Comparison of ENCODE assay signal across 10 mouse cellular contexts in the genomic region with DNA sequence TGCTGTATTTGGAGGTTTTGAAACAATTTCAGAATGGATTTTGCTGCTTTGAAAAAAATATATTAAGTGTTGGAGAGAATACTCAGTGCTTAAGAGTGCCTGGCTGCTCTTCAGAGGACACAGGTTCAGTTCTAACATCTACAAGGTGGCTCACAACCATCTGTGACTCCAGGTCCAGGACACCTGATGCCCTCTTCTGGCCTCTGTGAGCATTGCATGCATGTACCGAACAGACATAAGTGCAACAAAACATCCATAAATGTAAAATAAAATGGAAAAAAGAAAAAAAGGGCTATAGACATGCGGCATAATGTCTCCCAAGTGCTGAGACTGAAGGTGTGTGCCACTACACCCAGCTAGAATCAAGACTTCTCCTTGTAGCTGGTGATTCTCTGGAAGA. TPM values are rescaled to one million over a fixed set of nuclear protein-coding genes. Genes with fewer than 3 reads are reported as not detected.
DNase-seq lines count a peak whose midpoint lies in the region; ATAC-seq and TF ChIP-seq lines count a peak whose summit lies in the region.
"Had no signal": no experiment of that assay in that cellular context is flagged by ENCODE, and none has a peak within 500 bp of the region (broad histone marks: within the 10 kb centered on the region; RNA-seq: fewer than 3 reads in every experiment).

No protein-coding gene starts in this region.

- H3K4me3 ChIP-seq in left cerebral cortex, adult 2 months, result no peak overlapping the region

- no peak overlapping the region for H3K27ac ChIP-seq in left cerebral cortex, adult 2 months

- no peak for ATAC-seq in CD4-positive, CD25-positive, alpha-beta regulatory T cell, adult 4 months

- intact Hi-C loops in left cerebral cortex, adult 2 months (cut with DNase I), result loop anchor here (2.0 kb wide), 1 partner anchor 146 kb away; no protein-coding TSS in a partner anchor
- intact Hi-C loops in left cerebral cortex, postnatal 36 days (cut with DNase I), result loop anchor here (1.0 kb wide), 1 partner anchor 146 kb away; no protein-coding TSS in a partner anchor

- DNase-seq in CD4-positive, CD25-positive, alpha-beta regulatory T cell, adult 2 months (ENCODE audit: low read depth, low spot score), result peak; percentile 81
- DNase-seq in left cerebral cortex, adult 2 months (ENCODE audit: extremely low spot score in 1 of 2, low spot score in 2 of 2), result peak; percentile 52 to 66
- DNase-seq in left cerebral cortex, adult 8-10 months (ENCODE audit: low spot score in 2 of 2), result no peak
- peak; percentile 66 for DNase-seq in adrenal gland, postnatal 25 days
- DNase-seq in forelimb bud, embryonic 11.5 days (ENCODE audit: low read depth, low spot score), result peak; percentile 53
- DNase-seq in left cerebral cortex, postnatal 36 days (ENCODE audit: low spot score in 2 of 2), result peak; percentile 40 to 56
- DNase-seq in right cerebral cortex, postnatal 14 days, result peak; percentile 72

- peak; percentile 80 for TF ChIP-seq CTCF in left cerebral cortex, adult 2 months (IDR thresholded peaks at IDR 0.05)

RNA-seq across cellular contexts. Expression of gene Homez, which starts 10.2 kb away (rescaled TPM):
- polyA plus RNA-seq in CD4-positive, CD25-positive, alpha-beta regulatory T cell, adult 4 months (2017; shearing (Covaris generic)), result 1 to 10 TPM; 3.4 to 7.6 TPM
- total RNA-seq in left cerebral cortex, adult 2 months (2021), result 10 to 100 TPM; 19.4 to 20.8 TPM
- 10 to 100 TPM; 22.5 to 34.9 (median 24.2) TPM for total RNA-seq in left cerebral cortex, adult 8-10 months (2022)
- 14.8 and 19.0 TPM in 2 replicates for total RNA-seq in adrenal gland, postnatal 25 days (2021)
- 10 to 100 TPM; 15.9 to 22.1 TPM for total RNA-seq in left cerebral cortex, postnatal 36 days (2021)

RNA-seq across cellular contexts. Expression of gene Ppp1r3e, which starts 16.8 kb away (rescaled TPM):
- polyA plus RNA-seq in CD4-positive, CD25-positive, alpha-beta regulatory T cell, adult 4 months (2017; shearing (Covaris generic)), result 1 to 10 TPM in 1 of 2 experiments, not detected in 1; 1.1 TPM
- total RNA-seq in left cerebral cortex, adult 2 months (2021), result 10 to 100 TPM; 18.6 to 21.2 TPM
- total RNA-seq in left cerebral cortex, adult 8-10 months (2022), result 10 to 100 TPM; 20.6 to 24.9 (median 22.7) TPM
- total RNA-seq in adrenal gland, postnatal 25 days (2021), result 19.3 and 23.8 TPM in 2 replicates
- total RNA-seq in left cerebral cortex, postnatal 36 days (2021), result 10 to 100 TPM; 15.2 to 17.2 TPM

RNA-seq across cellular contexts. Expression of gene Bcl2l2, which starts 22.7 kb away (rescaled TPM):
- polyA plus RNA-seq in CD4-positive, CD25-positive, alpha-beta regulatory T cell, adult 4 months (2017; shearing (Covaris generic)), result 1 to 10 TPM; 1.3 to 2.7 TPM
- total RNA-seq in left cerebral cortex, adult 2 months (2021), result 100 to 1,000 TPM; 132 to 137 TPM
- total RNA-seq in left cerebral cortex, adult 8-10 months (2022), result 100 to 1,000 TPM; 127 to 134 (median 132) TPM
- total RNA-seq in adrenal gland, postnatal 25 days (2021), result 50.0 and 62.2 TPM in 2 replicates
- 100 to 1,000 TPM; 131 to 145 TPM for total RNA-seq in left cerebral cortex, postnatal 36 days (2021)

RNA-seq across cellular contexts. Expression of gene Gm20521, which starts 22.7 kb away (rescaled TPM):
- polyA plus RNA-seq in CD4-positive, CD25-positive, alpha-beta regulatory T cell, adult 4 months (2017; shearing (Covaris generic)), result not detected
- total RNA-seq in left cerebral cortex, adult 2 months (2021), result 1 to 10 TPM; 2.8 to 3.7 TPM
- total RNA-seq in left cerebral cortex, adult 8-10 months (2022), result 1 to 10 TPM in 3 of 4 experiments, not detected in 1; 1.5 to 6.7 (median 4.2) TPM
- total RNA-seq in adrenal gland, postnatal 25 days (2021), result 10.0 TPM in 1 of 2 replicates, not detected in the other
- total RNA-seq in left cerebral cortex, postnatal 36 days (2021), result not detected
- total RNA-seq: gastrocnemius, postnatal 36 days had no signal
- polyA plus RNA-seq: lung, embryonic 16.5 days had no signal

RNA-seq across cellular contexts. Expression of gene Pabpn1, which starts 31.8 kb away (rescaled TPM):
- 10 to 100 TPM; 19.6 to 33.9 TPM for polyA plus RNA-seq in CD4-positive, CD25-positive, alpha-beta regulatory T cell, adult 4 months (2017; shearing (Covaris generic))
- total RNA-seq in left cerebral cortex, adult 2 months (2021), result 100 to 1,000 TPM; 247 to 267 TPM
- 100 to 1,000 TPM; 231 to 262 (median 243) TPM for total RNA-seq in left cerebral cortex, adult 8-10 months (2022)
- 195 and 256 TPM in 2 replicates for total RNA-seq in adrenal gland, postnatal 25 days (2021)
- 100 to 1,000 TPM; 194 to 280 TPM for total RNA-seq in left cerebral cortex, postnatal 36 days (2021)

Comparison
In these comparisons a context has a peak if more than half of its experiments do, and no peak if none do; other contexts are left out.
1. DNase-seq: peak in CD4-positive, CD25-positive, alpha-beta regulatory T cell, adult 2 months (single experiment), left cerebral cortex, adult 2 months (2 of 2), adrenal gland, postnatal 25 days (single experiment), forelimb bud, embryonic 11.5 days (single experiment), left cerebral cortex, postnatal 36 days (2 of 2) and right cerebral cortex, postnatal 14 days (single experiment); none in left cerebral cortex, adult 8-10 months (0 of 2).